Mouse (Mus musculus) lung, adult 2 months (tissue): ENCODE results near the gene Prx.

ENCODE experiments used
- CTCF ChIP-seq: fragments of 200-500 bp; IDR thresholded peaks from 2 replicates; pipeline ENCODE4 v1.5.1; 2011; ENCODE audit warnings: mild to moderate bottlenecking, low read length, control low read depth; ENCODE audit not compliant: insufficient read depth
- POLR2A ChIP-seq: fragments of 200-500 bp; IDR thresholded peaks from 2 replicates; pipeline ENCODE4 v1.6.1; 2011; ENCODE audit warnings: low read depth, mild to moderate bottlenecking, control low read depth, low read length, borderline replicate concordance; ENCODE audit errors: extremely low read depth

DNA sequence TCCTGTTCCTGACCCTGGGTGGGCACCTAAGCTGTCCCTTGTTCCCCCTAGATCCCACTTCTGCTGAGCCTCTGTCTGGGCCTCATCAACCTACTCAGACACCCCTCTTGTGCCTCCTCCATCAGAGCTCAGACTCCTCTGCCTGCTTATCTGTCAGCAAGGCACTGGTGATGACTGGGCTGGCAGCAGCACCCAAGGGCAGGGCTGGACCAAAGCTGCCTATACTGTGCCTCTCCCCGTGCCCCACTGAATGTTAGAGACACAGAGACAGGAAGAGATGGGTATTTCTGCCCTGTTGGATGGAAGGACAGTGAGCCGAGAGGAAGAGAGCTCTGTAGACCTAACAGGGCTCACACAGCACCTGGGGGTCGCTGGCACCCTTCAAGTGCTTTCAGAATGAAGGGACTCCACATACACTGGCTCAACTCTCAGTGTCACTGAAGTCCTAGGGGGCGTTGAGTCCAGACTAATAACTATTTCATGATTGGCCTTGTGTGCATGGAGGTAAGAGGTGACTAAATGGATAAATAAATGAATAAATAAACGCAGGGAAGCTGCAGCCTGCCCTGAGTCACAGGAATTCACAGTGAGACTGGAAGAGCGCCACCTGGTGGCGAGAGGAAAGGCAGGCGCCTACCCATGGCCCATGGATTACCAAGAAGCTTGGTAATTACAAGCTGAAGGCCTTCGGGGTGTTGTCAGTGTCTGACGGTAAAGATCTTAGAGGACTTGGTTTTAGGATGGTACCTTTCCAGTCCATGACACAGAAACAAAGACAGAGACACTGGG, 27.1 kb downstream of the Prx start:
- no peak for TF ChIP-seq POLR2A
- TF ChIP-seq CTCF, result peak; percentile 94
